Mouse (Mus musculus) ES-CJ7 (cell line): ENCODE data around the gene Tmem63b.

Experiments
- DNase-seq: peaks from one replicate; pipeline ENCODE4 v3.0.0; 2011; ENCODE audit warnings: low read depth, low spot score

Gene Tmem63b

GRCm38 (mm10) chr17:45686716-45687115 lies at the start of gene Tmem63b:
Tmem63b (minus strand) TSS chr17:45686905.
- DNase-seq = peak; percentile 46

GRCm38 (mm10) chr17:45735382-45736310 lies 48.9 kb upstream of the Tmem63b start:
- DNase-seq = peak; percentile 83

DNA sequence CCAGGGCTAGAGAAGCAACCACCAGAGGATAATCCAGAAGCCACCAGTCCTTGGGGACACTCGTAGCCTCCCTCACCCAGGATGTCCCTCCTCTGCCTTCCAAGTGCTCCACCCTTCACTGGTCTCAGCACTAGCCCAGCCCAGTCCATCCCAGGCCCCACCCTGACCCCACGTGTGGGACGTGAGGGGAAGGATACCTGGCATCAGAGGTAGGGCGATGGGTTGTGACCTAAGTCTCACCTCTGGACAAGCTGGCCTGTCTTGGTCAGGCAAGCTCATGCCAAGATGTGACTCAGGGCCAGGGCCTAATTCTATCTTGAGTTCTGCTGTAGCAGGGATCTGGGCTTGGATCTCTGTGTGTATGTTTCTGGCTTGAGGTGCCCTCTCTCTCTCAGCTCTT lies 48.2 kb upstream of the Tmem63b start:
- no peak for DNase-seq

DNA sequence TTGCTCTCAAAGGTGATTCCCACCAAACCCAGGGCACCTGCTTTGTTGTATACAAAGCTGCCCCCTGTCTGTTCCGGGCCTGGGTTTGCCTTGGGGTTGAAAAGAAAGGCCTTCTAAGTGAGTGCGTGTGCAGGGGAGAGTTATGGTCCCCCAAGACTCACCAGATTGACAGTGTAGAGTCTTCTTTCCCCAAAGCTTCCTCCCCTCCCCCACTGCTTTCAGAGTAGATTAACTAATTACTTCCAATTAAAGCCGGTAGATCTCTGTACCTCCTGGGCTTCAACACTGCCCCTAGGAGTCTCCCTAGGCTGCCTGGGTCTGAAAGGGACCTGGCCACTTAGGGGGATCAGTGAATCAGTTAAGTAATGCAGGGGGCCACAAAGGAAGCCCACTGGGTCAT lies 47.6 kb upstream of the Tmem63b start:
- DNase-seq = no peak

GRCm38 (mm10) chr17:45733735-45734301 lies 47.1 kb upstream of the Tmem63b start, which contains the start of gene 1600014C23Rik:
1600014C23Rik (minus strand) TSS chr17:45733844.
- DNase-seq = peak; percentile 50

DNA sequence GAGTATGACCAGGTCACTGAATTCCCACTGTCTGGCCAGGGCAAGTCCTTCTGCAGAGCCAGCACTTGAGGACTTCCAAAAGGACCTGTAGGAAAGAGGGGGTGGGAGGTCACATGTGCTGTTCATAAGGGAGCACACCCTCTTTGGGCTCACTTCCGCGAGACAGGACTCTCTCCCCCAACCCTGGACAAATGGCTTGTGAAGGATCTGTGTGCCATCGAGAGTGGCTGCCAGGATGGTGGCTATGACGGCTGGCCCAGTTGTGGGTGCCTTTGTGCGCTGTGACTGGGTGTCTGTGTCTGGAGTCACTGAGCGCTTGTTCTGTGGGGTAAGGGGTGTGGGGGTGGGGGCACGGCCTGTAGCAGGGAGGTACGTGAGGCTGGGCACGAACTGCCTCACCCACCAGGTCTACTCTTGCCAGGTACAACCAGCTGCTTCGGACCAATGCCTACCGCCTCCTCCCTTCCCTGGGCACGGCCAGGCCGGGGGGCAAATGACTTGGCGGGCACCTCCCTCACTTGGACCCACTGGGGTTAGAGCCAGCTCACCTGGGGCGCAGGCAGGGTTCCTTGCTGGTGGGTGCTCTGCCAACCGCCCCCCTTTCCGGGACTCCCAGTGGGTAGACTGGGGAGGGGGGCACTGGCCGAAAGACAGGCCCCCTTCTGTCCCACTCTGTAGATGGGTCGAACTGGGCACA lies 46.5 kb upstream of the Tmem63b start:
- no peak for DNase-seq

DNA sequence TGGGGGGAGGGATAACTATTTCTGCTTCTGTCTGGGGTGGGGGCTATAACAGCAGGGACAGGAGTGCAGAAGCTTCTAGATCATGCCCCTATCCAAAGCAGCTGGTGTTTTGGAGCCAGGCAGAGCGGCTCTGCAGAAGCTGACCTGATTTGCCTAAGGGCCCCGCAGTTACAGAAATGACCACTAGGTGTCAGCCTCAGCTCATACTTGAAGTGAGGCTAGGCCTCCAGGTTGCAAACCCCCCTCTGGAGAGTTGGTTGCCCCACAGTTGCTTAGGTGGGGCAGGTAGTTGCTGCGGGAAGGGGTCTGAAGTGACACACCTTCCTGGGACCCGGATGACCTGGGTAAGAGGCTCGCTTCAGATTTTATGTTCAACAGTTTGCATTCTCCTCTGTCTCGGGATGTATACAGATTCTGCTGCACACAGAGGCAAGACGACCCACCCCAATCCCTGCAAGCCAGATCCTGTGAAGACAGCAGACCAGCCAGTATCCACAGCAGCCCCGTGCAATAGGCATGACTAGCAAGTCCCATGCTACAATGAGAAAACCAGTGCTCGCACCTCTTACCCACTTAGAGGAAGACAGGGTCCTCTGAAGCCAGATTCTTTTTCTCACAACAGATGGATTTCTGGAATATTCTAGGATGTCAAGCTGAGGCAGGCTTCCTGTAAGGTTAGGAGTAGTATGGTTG lies 44.6 kb upstream of the Tmem63b start:
- DNase-seq = peak; percentile 87

- no peak for DNase-seq
These were observed 44.0 kb upstream of the Tmem63b start for GRCm38 (mm10) chr17:45730696-45731095.

- DNase-seq = no peak
These were observed 42.7 kb upstream of the Tmem63b start for GRCm38 (mm10) chr17:45729387-45729786.

- no peak for DNase-seq
These were observed 41.4 kb upstream of the Tmem63b start for GRCm38 (mm10) chr17:45727983-45728723.

DNA sequence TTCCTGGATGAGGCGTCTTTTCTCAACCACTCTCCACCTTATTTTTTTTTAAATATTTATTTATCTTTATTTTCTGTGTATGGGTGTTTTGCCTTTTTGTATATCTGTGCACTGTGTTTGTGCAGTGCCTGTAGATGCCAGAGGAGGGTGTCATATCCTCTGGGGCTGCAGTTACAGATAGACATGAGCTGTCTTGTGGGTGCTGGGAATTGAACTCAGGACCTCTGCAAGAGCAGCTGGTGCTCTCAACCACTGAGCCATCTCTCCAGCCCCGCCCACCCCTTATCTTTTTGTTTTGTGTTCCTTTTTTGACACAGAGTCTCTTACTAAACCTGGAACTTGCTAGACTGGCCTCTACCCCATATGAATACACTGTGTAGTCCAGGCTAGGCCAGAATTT lies 40.8 kb upstream of the Tmem63b start:
- DNase-seq = no peak

- DNase-seq = no peak
These were observed 39.5 kb upstream of the Tmem63b start for GRCm38 (mm10) chr17:45726249-45726648.

DNA sequence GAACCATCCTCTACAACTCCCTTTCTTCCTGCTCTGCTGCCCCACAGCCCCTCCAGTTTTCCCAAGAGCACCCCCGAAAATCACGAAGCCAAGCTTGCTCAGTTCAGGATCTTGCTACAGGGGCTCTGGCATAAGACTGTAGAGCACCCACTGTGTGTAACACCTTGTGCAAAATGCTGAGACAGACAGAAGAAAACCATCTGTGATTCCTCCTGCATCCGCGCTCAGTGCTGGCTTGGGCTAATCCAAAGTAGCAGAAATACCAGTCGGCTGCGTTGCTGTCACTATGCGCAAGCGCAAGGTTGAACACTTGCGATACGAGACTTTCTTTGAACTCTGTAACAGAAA lies 37.8 kb upstream of the Tmem63b start:
- DNase-seq = no peak

DNA sequence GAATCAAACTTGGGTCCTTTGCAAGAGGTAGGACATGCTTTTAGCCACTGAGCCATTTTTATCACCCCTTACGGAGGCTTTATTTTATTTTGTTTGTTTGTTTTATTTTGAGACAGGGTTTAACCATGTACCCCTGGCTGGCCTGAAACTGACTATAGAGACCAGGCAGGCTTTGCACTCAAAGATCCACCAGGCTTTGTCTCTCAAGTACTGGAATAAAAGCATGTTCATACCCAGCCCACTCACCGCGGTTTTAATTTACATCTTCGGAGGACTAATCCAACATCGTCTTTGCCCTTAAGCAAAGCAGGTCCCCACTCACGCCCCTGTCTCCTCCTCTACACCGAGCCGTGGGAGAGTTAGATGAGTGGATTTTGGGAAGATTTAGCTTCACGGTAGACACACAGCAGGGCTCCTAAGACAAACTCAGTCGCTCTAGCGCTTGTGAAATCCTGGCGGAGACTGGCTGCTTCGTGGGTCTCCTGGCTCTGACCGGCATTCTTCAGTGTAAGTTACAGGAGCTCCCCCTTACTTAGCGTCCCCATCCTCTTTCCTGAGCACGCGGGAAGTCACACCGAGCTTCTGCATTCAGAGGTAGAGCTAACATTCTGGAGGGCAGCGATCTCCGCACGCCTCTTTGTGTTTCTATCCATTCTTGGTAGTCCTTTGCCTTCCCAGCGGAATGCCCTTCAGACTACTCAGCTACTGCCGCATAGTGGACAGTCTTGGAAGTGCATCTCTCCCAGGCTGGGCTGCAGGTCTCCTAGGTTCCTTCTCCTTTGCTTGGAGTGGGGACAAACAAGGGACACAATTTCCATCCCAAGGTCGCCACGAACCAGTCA lies 37.2 kb upstream of the Tmem63b start:
- peak; percentile 91 for DNase-seq

GRCm38 (mm10) chr17:45718323-45718722 lies 31.6 kb upstream of the Tmem63b start:
- DNase-seq = peak; percentile 74

DNA sequence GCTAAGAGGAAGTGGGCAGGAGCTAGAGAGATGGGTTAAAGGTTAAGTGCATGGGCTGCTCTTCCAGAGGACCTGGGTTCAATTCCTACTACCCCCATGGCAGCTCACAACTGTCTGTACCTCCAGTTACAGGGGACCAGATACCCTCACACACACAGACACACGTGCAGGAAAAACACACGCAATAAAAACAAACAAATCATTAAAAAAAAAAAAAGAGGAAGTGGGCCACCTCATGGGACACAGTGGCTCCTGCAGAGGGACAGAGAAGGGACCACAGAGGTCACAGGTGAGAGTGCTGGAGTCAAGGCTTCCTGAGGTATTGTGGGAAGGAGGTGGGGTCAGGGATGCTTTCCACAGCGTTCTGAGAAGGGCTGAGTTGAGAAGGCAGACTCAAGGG lies 24.8 kb upstream of the Tmem63b start:
- no peak for DNase-seq

GRCm38 (mm10) chr17:45710407-45710806 lies 23.7 kb upstream of the Tmem63b start:
- no peak for DNase-seq

DNA sequence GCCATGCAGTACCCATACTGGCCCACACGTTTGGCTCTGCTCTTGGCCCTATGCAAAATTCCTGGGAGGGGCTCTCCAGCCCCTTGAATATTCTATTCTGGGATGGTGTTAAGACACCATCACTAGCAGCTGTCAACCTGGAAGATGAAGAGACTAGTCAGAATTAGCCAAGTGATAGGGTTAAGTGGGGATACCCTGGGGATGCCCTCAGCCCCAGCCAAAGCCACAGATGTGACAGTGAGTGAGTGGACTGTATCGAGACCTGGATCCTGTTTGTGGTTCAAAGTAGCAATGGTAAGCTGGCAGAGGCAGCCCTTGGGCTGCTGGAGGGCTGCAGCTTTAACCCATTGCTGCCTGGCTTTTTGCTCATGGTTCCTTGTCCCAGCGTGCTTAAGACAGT lies 23.1 kb upstream of the Tmem63b start:
- DNase-seq = no peak

GRCm38 (mm10) chr17:45708179-45708578 lies 21.5 kb upstream of the Tmem63b start:
- no peak for DNase-seq

GRCm38 (mm10) chr17:45707376-45707775 lies 20.7 kb upstream of the Tmem63b start:
- DNase-seq = peak; percentile 47
